Mouse (Mus musculus) liver, embryonic 15.5 days (tissue): Measurements from ENCODE around the gene Rgs7bp. TPM values are rescaled to one million over a fixed set of nuclear protein-coding genes. Genes with fewer than 3 reads are reported as not detected.

ENCODE experiments used
- ATAC-seq: fragments of 200-750 bp; cut with Nextera tagmentation; 2 replicates; pipeline ENCODE4 v1.8.0; 2017; ENCODE audit warnings: moderate number of reproducible peaks, mild to moderate bottlenecking, moderate library complexity; ENCODE audit not compliant: insufficient read depth
- H3K27ac ChIP-seq: fragments of 300-500 bp; sonication (generic); replicated peaks from 2 replicates; pipeline ENCODE4 v1.5.1; 2015; ENCODE audit warnings: mild to moderate bottlenecking, inconsistent platforms
- H3K27me3 ChIP-seq: fragments of 300-500 bp; sonication (generic); 2 replicates; pipeline ENCODE4 v1.6.1; 2015; ENCODE audit warnings: mild to moderate bottlenecking, inconsistent platforms
- H3K36me3 ChIP-seq: fragments of 300-500 bp; sonication (generic); replicated peaks from 2 replicates; pipeline ENCODE4 v1.6.1; 2015; ENCODE audit warnings: moderate library complexity, mild to moderate bottlenecking, inconsistent platforms
- H3K4me1 ChIP-seq: fragments of 300-500 bp; sonication (generic); replicated peaks from 2 replicates; pipeline ENCODE4 v1.6.1; 2015; ENCODE audit warnings: inconsistent platforms
- H3K4me2 ChIP-seq: fragments of 300-500 bp; sonication (generic); 2 replicates; pipeline ENCODE4 v1.6.1; 2015; ENCODE audit warnings: moderate library complexity, mild to moderate bottlenecking, inconsistent platforms
- H3K4me3 ChIP-seq: fragments of 300-500 bp; sonication (generic); replicated peaks from 2 replicates; pipeline ENCODE4 v1.5.1; 2015; ENCODE audit warnings: mild to moderate bottlenecking, inconsistent platforms
- H3K9ac ChIP-seq: fragments of 300-500 bp; sonication (generic); 2 replicates; pipeline ENCODE4 v1.6.1; 2015; ENCODE audit warnings: moderate library complexity, mild to moderate bottlenecking, inconsistent platforms
- H3K9me3 ChIP-seq: fragments of 300-500 bp; sonication (generic); replicated peaks from 2 replicates; pipeline ENCODE4 v1.6.1; 2016; ENCODE audit warnings: inconsistent platforms
- WGBS: fragments of 180-500 bp; shearing (Covaris S2); methylation state at CpG from one replicate; pipeline ENCODE4 v1.1.7; 2015; ENCODE audit warnings: mixed read lengths; ENCODE audit not compliant: insufficient replicate concordance; 5-methylcytosine and 5-hydroxymethylcytosine counted together
- polyA plus RNA-seq: library from polyadenylated mRNA; unstranded; fragments of >200 nt; fragmentation: Nextera tagmentation; extraction: Ambion mirVana; gene quantifications from 2 replicates; pipeline ENCODE4 v1.2.1, GENCODE M21; 2015

The Rgs7bp gene
- polyA plus RNA-seq, 1 experiment from 2014 or later: 0.31 TPM

DNA sequence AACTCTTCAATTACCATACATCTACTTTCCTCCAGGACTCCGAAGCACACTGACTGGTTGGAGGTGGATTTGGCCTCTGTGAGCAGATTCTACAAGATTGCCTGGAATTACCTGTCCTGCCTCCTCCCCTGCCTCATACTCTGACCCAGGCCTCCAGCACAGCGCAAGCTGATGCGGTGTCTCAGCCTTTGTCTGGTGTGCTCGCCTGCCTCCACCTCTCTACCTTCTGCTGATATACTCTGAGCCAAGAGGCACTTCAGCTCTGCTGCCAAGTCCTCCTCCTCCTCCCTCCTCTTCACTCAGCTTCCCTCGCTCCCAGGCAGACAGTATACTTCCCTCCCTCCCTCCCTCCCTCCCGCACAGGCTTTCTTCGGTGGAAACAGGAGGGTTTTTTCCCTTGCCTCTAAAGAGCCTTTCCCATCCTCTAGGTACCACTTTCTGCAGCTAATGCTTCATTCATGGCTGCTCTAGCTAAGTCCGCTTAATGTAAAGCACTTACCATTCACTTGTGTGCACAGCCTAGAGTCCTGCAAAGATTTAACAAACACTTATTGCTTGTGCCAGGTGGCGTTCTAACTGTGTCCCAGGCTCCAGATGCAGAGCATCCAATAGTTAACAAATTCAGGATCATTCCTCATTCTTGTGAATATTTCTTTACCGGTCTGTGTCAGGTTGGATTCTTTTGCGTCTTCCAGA lies 91.9 kb downstream of the Rgs7bp start:
- no peak overlapping the region for H3K4me3 ChIP-seq
- no peak for ATAC-seq
- H3K27me3 ChIP-seq: no peaks in the 10 kb centered on the region
- H3K36me3 ChIP-seq: no peaks in the 10 kb centered on the region
- no peak overlapping the region for H3K27ac ChIP-seq
- H3K4me2 ChIP-seq: no peak overlapping the region
- no peaks in the 10 kb centered on the region for H3K9me3 ChIP-seq
- no peaks in the 10 kb centered on the region for H3K4me1 ChIP-seq
- 70% methylated on average over 11 of the region's 11 CpGs for WGBS
- no peak overlapping the region for H3K9ac ChIP-seq

- Histone ChIP-seq H3K27me3 (no peaks in the 10 kb centered on the region), H3K4me2 (no peak overlapping the region), H3K4me3 (no peak overlapping the region), H3K9ac (no peak overlapping the region), H3K9me3 (no peaks in the 10 kb centered on the region), H3K27ac (no peak overlapping the region), H3K4me1 (no peaks in the 10 kb centered on the region), H3K36me3 (no peaks in the 10 kb centered on the region)
- no peak for ATAC-seq
- 68% methylated on average over 7 of the region's 7 CpGs for WGBS
Observed at GRCm38 (mm10) chr13:104962166-104962565, 92.6 kb downstream of the Rgs7bp start.

- Histone ChIP-seq H3K9ac (no peak overlapping the region), H3K9me3 (no peaks in the 10 kb centered on the region), H3K4me1 (no peaks in the 10 kb centered on the region), H3K27me3 (no peaks in the 10 kb centered on the region), H3K27ac (no peak overlapping the region), H3K36me3 (no peaks in the 10 kb centered on the region), H3K4me2 (no peak overlapping the region), H3K4me3 (no peak overlapping the region)
- 62% methylated on average over 14 of the region's 14 CpGs for WGBS
- no peak for ATAC-seq
Observed at GRCm38 (mm10) chr13:104960951-104961715, 93.6 kb downstream of the Rgs7bp start.

- H3K4me1 ChIP-seq: no peaks in the 10 kb centered on the region
- 70% methylated on average over 7 of the region's 7 CpGs for WGBS
- H3K4me3 ChIP-seq: no peak overlapping the region
- no peak for ATAC-seq
- no peaks in the 10 kb centered on the region for H3K27me3 ChIP-seq
- no peak overlapping the region for H3K27ac ChIP-seq
- H3K36me3 ChIP-seq: no peaks in the 10 kb centered on the region
- no peaks in the 10 kb centered on the region for H3K9me3 ChIP-seq
- no peak overlapping the region for H3K9ac ChIP-seq
- no peak overlapping the region for H3K4me2 ChIP-seq
Observed at GRCm38 (mm10) chr13:104960206-104960928, 94.4 kb downstream of the Rgs7bp start.

DNA sequence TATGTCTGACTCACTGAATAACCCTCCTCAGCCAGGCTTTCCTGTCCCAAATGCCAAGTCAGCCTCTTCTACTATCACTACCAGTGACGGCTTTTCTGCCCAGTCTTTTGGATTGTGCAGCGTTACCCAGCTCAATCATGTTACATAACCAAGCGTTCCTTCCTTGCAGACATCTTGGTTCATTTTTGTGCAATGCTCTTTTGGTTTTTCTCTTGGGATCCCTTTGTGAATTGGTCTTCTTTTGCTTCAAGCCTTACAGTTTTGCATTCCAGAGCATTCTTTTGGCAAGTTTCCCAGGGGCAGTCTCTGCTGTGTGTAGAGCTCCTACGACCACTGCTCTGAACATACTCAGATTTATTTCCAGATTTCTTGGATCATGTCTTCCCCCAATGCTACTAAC lies 95.0 kb downstream of the Rgs7bp start:
- no peak overlapping the region for H3K4me2 ChIP-seq
- 67% methylated on average over 4 of the region's 4 CpGs for WGBS
- no peaks in the 10 kb centered on the region for H3K9me3 ChIP-seq
- H3K27ac ChIP-seq: no peak overlapping the region
- H3K36me3 ChIP-seq: no peaks in the 10 kb centered on the region
- no peak overlapping the region for H3K9ac ChIP-seq
- no peaks in the 10 kb centered on the region for H3K4me1 ChIP-seq
- no peaks in the 10 kb centered on the region for H3K27me3 ChIP-seq
- no peak overlapping the region for H3K4me3 ChIP-seq
- no peak for ATAC-seq

DNA sequence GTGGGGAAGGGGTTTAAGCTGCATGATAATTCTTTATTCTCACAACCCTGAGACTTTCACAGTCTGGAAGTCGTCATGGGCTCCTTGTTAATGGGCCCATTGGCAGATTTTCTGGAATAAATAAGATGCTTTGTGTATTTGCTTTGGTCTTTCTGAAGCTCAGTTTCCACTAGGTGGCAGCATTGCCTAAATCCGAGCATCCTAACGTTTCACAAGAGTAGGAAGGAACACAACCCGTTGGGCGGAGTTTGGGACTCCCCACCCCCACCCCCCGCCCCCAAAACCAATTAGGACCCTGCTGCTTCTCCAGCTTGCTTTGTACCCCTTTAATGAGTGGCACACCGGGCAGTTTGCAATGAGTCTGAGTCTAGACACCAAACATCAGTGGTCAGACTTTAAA lies 106.8 kb downstream of the Rgs7bp start:
- ATAC-seq: no peak
- no peak overlapping the region for H3K4me2 ChIP-seq

GRCm38 (mm10) chr13:104940483-104940882 lies 114.2 kb downstream of the Rgs7bp start:
- no peaks in the 10 kb centered on the region for H3K27me3 ChIP-seq
- no peaks in the 10 kb centered on the region for H3K4me1 ChIP-seq
- H3K36me3 ChIP-seq: no peaks in the 10 kb centered on the region
- H3K9ac ChIP-seq: no peak overlapping the region
- no peak for ATAC-seq
- no peak overlapping the region for H3K4me2 ChIP-seq
- H3K27ac ChIP-seq: no peak overlapping the region
- WGBS: 90% methylated on average over 8 of the region's 8 CpGs
- no peaks in the 10 kb centered on the region for H3K9me3 ChIP-seq
- no peak overlapping the region for H3K4me3 ChIP-seq

More for the DNA sequence above, 106.8 kb downstream of the Rgs7bp start:
- no peaks in the 10 kb centered on the region for H3K9me3 ChIP-seq
- no peaks in the 10 kb centered on the region for H3K36me3 ChIP-seq
- no peak overlapping the region for H3K27ac ChIP-seq
- no peaks in the 10 kb centered on the region for H3K4me1 ChIP-seq
- H3K27me3 ChIP-seq: no peaks in the 10 kb centered on the region
- no peak overlapping the region for H3K9ac ChIP-seq
- WGBS: 0% methylated on average over 7 of the region's 7 CpGs
- H3K4me3 ChIP-seq: no peak overlapping the region

DNA sequence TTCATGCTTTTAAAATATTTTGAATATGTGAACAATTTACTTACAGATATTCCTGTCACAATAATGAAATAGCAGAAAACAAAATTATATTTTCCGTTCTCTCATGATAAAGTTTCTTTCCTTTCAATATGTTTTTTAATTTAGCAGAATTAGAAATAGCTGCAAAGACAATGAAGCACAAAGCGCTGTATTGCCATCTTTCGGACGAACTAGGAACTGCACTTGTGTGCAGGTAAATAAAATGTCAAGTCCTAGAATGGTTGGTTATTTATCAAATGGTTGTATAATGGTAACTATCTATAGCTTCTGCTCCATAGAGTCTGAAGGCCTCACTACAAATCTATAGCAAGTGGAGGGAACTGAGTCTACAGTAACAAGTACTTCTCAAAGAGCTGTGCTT lies 114.9 kb downstream of the Rgs7bp start:
- H3K9ac ChIP-seq: no peak overlapping the region
- H3K4me2 ChIP-seq: no peak overlapping the region
- H3K9me3 ChIP-seq: no peaks in the 10 kb centered on the region
- H3K36me3 ChIP-seq: no peaks in the 10 kb centered on the region
- H3K27ac ChIP-seq: no peak overlapping the region
- H3K4me3 ChIP-seq: no peak overlapping the region
- no peaks in the 10 kb centered on the region for H3K4me1 ChIP-seq
- H3K27me3 ChIP-seq: no peaks in the 10 kb centered on the region
- ATAC-seq: no peak
- WGBS: 1% methylated on average over 4 of the region's 4 CpGs

DNA sequence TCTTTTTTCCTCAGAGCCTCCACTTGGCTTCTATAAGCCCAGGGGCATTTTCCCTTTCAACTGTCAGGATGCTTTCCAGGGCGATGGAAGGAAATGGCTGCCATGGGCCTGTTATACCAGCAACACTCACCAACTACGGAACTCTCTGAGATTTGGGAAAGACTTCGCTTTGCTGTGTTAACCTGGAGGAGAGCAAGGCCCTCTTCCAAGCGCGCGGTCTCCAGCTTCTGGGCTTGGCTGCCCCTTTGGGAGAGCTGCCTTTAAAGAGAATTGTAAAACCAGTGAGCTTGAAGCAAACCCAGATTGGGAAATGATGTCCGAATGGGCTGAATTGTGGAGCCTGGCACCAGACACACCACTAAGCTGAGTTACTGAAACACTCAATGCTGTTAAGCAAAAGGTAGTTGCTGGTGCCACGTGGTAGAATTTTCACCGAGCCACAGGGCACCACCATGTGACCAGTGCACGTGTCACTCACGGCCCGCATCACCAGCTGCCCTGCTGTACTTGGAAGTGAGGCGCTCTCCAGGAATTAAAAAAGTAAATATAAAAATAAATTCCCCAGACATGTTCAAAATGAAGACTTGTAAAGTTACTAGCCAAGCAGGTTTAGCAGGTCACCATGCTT lies 115.7 kb downstream of the Rgs7bp start:
- H3K4me3 ChIP-seq: no peak overlapping the region
- H3K36me3 ChIP-seq: no peaks in the 10 kb centered on the region
- H3K27me3 ChIP-seq: no peaks in the 10 kb centered on the region
- no peak overlapping the region for H3K27ac ChIP-seq
- no peak for ATAC-seq
- no peak overlapping the region for H3K4me2 ChIP-seq
- H3K9ac ChIP-seq: no peak overlapping the region
- no peaks in the 10 kb centered on the region for H3K4me1 ChIP-seq
- no peaks in the 10 kb centered on the region for H3K9me3 ChIP-seq
- WGBS: 66% methylated on average over 13 of the region's 13 CpGs

DNA sequence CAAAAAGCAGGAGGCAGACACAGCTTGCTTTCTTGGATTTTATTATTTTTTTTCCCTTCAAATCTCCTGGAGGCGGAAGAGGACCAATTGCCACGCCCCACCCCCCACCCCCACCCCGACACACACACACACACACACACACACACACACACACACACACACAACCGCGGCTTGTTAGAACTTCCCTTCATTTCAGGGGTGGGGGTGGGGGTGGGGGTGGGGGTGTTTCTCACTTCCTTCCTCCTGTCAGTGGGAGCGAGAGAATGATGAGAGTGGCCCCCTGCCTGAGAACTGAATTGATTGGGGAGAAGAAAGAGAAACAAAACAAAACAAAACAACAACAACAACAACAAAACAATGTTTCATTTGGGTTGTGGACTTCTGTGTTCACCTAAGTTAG lies 117.0 kb downstream of the Rgs7bp start:
- Histone ChIP-seq H3K9ac (no peak overlapping the region), H3K36me3 (no peaks in the 10 kb centered on the region), H3K27ac (no peak overlapping the region), H3K4me2 (peak overlapping the region; percentile 47), H3K27me3 (no peaks in the 10 kb centered on the region), H3K9me3 (no peaks in the 10 kb centered on the region), H3K4me1 (no peaks in the 10 kb centered on the region), H3K4me3 (0 out of 2 replicates have a peak overlapping the region, but pooled peaks have one; percentile 14)
- WGBS: 2% methylated on average over 6 of the region's 6 CpGs
- ATAC-seq: no peak

- 80% methylated on average over 2 of the region's 2 CpGs for WGBS
- Histone ChIP-seq H3K4me3 (no peak overlapping the region), H3K4me1 (no peaks in the 10 kb centered on the region), H3K27me3 (no peaks in the 10 kb centered on the region), H3K36me3 (no peaks in the 10 kb centered on the region), H3K27ac (no peak overlapping the region), H3K4me2 (no peak overlapping the region), H3K9me3 (no peaks in the 10 kb centered on the region), H3K9ac (no peak overlapping the region)
- ATAC-seq: no peak
Observed at GRCm38 (mm10) chr13:104936586-104936985, 118.1 kb downstream of the Rgs7bp start.
